Mouse (Mus musculus) lung, adult 18-20 months (tissue): ENCODE data around the gene Coro2b.
"Not testable (repeated sequence)": the region's sequence is repeated elsewhere in the genome, so short reads cannot be mapped to it uniquely, and the experiment has no call there.

Experiments
- DNase-seq, 2 experiments: peaks; one replicate each; pipeline ENCODE4 v3.0.0; 2022; ENCODE audit warnings: mixed read lengths in 2 of 2

Coro2b gene

DNA sequence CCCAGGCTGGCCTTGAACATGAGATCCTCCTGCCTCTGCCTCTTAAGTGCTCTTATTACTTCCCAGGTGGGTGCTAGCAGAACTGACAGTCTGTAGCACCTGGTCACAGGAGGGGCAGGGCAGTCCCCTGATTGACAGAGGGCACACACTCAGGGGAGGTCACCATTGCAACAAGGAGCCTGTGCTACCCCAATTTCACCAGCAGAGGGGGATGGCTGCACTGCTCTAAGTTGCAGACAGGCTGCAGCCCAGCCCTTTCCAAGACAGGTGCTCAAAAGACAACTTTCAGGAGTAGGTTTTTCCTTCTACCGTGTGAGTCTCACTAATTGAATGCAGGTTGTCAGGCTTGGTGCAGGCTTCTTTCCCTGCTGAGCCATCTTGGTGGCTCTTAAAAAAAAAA, 66.4 kb downstream of the Coro2b start:
- DNase-seq: peak; percentile 81 to 88

DNA sequence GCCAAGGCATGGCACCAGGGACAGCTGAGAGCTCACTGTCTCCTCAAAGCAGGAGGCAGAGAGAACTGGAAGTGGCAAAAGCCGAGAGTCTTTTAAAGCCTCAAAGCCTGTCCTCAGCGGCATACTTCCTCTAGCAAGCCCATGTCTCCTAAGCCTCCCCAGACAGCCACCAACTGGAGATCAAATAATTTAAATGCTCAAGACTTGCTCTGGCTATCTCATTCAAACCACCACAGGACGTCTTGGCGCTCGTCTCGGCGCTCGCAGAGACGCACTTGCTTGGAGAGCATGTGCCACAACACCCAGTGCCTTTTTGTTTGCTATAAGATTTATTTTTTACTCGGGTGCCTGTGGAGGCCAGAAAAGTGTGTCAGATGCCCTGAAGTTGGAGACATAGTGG, 67.1 kb downstream of the Coro2b start:
- DNase-seq: no peak

DNA sequence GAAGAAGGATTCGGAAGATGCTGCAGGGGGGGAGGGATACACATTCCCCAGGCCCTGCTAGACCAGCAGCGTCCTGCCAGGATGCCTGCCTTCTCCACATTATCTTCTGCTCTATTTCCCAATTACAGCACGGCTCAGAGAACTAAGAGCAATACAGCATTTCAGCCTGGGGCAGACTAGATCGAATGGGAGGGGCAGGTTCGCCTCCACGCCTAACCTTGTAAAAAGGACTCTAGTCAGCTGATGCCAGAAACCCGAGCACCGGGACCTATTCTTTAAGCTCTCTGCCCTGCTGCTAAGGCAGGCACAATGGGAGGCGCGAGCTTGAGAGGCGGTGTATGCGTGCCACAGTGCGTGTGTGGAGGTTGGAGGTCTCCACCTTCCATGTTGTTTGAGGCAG, 67.7 kb downstream of the Coro2b start:
- no peak for DNase-seq

DNA sequence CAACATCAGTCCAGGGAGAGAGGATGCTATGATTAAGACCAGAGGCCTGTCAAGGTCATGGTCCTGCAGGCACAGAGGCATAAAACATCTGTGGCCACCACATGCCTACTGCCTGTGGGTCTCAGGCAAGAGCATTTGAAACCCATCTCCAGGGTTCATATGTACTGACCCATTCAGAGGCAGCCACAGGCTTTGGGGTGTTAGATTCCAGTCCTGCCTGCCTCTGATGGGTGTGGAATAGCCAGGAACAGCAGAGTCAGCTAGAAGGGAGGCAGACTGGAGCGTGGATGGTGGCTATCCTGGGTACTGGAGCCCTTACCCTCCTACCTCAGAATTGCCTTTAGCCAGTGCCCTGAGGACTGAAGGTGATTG, 69.4 kb downstream of the Coro2b start:
- no peak for DNase-seq

DNA sequence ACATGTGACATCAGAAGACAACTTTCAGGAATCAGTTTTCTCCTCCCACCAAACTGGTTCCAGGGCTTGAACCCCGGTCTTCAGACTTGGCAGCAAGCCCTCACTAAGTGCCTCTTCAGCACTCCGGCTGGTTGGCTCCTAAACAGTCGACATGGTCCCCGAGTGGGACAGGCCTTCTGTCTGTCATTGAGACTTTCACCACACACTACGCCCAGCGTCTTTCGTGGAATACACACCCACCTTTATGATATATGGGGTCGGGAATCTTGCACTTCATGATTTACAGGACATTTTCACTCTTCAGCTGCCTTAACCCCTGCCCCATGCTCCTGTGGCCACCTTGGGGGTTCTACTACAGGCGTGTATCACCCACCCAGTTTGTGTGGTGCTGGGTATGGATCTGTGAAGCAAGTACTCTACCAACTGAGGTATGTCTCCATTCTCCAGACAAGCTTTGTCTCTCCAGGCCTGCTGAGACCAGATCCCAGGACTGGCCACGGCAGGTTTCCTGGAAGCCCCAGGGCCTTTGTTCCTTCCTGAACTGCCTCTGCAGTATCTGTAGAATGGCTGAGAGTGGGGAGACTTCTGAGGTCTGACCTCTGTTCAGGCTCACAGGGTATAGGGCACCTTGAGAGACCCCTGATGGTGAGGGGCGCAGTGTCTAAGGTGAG, 70.0 kb downstream of the Coro2b start:
- no peak for DNase-seq

DNA sequence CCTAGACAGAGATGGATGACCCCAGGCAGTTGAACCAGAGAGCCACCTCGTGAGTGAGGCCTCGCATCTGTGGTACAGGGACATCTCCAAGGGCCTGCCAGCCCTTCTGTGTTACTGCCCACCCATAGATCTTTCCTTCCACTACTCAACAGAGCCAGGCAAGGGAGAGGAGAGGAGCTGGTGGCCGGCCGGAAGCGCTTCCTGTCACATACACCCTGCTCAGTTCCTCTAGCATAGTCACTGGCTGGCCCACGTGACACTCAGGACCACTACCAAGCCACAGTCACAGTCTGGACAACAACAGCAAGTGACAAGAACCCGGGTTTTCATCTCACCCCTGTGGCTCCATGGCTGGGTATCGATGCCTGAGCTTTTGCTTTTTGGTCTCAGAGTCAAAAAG, 70.8 kb downstream of the Coro2b start:
- peak in 1 of 2 experiments; percentile 25 for DNase-seq

DNA sequence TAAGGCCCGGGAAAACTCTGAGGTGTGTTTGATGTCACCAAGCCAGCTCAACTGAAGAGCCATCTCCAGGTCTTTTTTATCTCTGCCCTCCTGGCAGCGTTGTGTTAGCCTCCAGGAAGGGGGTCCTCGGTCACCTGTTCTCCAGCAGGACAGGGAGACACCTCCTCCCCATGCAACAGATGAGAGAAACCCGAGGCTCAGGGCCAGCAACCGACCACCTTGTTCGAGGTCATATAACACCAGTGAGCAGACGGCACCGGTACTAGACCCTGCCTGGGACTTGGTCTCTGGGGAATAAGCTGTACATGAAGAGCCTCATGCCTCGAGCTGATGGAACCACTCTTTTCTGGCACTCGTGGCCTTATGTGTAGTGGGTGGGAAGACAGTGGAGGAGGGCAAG, 72.1 kb downstream of the Coro2b start:
- DNase-seq: no peak

DNA sequence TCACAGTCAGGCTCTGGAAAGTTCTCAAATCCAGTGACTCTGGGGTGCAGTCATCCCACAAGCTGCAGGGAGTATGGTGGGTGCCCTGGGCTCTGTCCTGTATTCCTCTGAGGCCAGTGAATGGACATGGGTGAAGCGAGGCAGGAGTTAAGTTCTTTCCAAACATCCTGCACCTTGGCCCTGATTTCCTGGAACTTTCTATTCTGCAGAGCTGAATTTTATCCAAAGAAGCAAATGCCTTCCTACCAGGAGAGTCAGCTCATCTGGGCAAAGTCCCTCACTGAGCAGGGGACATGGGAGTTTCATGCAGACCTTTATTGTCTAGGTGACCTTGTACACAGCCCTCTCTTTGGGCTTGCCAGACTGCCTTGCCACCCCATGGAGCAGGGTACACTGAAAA, 75.1 kb downstream of the Coro2b start:
- DNase-seq: no peak

DNA sequence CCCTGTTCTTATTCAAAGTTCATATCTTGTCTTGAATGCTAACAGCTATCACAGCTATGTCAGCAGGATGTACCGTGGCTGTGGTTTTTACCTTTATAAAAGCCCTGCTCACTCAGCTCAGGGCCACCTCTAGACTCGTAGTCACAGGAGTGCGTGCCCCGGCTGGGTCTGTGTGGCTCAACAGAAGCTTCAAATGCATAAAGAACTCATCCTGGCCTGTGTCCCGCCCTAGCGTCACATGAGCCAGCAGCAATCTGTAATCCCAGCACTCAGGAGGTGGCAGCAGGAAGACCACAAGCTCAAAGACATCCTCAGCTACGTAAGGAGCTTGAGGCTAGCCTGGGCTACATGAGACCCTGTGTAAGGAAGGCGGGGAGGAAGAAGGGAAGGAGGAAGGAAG, 75.7 kb downstream of the Coro2b start:
- no peak for DNase-seq

DNA sequence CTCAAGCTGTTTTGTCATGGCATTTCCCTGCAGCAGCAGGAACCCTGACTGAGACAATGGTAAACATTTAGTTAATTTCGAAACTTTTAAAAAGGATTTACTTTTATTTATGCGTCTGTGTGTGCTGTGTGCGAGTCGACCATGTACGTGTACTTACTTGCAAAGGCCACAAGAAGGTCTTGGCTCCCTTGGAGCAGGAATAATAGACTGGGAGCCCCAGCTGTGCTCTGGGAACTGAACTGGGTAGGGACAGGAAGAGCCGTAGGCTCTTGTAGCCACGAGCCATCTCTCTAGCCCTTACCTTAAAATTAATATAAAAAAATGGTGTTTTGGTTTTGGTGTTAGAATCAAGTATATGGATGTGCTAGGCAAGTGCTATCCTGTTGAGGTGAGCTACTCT, 76.8 kb downstream of the Coro2b start:
- no peak for DNase-seq

DNA sequence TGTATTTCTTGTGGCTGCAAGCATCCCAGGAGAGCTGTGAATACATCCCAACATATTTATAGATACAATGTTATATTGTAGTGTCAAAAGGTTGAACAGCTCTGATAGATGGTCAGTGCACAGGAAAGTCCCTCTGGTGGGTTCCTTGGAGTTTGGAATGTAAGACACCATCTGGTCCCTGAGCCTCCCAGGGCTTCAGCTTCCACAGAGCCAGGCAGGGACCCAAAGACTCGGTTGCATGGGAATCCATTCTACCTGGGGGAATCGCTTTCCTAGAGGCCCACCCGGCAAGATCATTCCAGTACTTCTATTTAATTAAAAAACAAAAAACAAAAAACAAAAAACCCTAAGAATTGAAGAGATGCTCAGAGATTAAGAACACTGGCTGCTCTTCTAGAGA, 78.4 kb downstream of the Coro2b start:
- DNase-seq: no peak

DNA sequence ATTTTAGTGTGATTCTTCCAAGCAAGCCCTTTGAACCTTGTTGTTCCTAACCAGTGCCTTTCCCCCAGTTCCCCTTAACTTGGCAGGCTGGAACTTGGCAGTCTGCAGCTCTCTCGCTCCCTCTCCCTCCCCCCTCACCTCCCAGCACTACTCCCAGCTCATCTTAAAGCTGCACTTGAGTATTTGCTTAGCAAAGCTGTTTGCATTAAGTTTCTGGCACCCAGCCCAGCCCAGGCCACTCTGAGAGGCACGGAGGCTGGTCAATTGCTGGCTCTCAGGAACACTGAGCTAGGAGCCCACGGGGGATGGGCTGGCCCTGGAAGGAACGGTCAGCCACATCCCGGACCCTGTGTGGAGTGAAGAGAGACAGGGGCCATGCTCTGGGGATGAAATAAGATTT, 80.8 kb downstream of the Coro2b start:
- peak; percentile 94 to 95 for DNase-seq

DNA sequence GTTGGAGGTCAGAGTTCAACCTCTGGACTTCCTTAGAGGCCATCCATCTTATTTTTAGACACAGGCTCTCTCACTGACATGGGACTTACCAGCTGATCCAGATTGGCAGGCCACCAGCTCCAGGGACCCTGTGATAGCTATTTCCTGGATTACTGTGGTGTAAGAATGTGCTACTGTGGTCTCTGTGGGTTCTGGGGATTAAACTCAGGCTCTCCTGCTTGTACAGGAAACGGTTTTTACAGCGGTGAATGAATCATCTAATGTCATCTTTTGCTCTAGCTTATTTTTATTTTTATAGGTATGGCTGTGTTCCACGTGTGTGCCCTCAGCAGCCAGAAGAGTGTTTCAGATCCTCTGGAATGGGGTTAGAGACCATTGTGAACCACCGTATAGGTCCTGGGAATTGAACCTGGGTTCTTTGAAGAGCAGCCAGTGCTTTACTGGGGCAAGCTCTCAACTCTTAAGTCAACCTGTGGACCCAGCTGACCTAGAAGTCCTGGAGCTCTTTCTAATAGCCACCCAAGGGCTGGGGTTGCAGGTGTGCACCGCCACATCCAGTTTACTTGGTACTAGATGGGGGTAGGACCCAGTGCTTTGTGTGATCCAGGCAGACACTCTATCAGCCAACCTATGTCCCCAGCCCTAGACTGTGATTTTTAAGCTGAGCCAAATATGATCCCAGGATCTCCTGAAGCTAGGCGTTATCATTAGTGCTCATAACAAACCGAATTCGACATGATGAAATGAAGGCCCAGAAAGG, 81.5 kb downstream of the Coro2b start:
- peak in 1 of 2 experiments; percentile 48 for DNase-seq

DNA sequence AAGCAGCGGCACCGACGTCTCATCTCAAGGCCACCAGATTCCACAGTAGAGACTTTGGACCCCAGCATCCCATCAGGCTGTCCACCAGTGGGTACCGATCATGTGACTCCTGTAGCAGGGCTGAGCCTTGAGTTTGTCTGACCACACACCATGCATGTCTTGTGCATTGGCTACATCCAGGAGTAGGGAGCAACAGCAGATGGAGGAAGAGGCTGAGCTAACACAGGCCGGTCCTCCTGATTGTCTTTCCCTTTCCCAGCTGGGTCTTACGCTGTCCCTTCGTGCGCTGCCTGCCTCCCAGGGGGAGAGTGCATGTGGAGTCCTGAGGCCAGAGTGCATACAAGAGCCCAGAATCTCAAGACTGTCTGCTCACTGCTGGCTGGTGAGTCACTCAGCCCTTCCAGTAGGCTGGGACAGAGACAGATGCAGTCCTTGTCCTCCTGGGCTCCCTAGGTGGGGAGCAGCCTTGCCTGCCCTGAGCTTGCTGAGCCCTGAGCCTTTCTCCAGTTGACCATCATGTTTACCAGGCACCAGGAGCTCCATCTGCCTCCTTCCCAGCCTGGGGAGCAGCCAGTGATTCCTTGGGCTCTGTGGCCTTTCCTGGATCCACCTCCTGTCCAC, 84.4 kb downstream of the Coro2b start:
- DNase-seq: no peak

DNA sequence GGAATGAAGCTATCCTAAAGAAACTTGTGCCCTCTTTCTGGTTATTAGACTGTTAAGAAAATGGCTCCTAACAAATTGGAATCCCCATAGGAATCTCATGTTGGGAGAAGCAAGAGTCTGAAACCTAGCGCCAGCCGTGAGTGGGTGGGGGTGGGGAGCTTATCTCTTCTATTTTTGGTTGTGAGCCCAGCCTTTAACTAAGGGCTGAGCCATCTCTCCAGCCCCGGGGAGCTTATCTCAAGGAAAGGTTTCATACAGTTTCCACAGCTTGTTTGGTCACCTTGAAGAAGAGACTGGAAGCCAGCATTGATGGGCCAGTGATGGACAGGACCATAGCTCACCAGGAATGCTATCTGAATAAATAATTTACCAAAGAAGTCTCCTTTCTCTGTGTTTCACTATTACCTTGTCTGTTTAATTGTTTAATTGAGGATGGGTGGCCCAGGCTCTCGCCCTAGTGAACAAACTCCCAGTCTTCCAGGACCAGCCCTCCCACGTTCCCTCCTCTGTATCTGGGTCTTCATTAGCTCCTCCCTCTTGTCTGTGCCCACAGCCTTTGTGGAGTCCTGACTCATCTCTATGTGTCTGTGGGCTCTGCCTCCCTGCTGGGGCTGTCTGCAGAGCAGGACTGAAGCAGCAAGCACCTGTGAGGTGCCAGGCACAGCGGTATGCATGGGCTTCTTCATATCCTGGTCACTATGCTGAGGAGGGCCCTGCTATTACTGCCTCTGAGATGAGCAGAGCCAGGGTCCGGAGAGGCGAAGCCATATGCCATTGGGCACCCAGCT, 85.1 kb downstream of the Coro2b start:
- DNase-seq: no peak

DNA sequence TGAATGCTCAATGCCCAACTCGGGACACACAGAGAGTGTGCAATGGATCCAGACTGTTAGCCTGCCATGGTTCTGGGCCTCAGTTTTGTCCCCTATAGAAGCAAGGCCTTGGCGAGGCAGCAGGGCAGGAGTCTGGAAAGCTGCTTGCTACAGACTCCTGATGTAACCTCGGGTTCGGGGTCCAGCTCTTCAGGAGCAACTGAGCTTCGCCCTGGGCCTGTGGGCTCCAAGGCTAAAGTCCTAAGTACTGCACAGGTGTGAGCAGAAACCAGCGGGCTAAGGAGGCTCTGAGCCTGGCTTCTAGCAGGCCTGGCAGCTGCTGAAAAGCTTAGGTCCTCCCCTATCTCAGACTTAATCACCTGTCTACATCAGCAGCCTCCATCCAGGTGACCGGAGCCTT, 86.0 kb downstream of the Coro2b start:
- DNase-seq: no peak

DNA sequence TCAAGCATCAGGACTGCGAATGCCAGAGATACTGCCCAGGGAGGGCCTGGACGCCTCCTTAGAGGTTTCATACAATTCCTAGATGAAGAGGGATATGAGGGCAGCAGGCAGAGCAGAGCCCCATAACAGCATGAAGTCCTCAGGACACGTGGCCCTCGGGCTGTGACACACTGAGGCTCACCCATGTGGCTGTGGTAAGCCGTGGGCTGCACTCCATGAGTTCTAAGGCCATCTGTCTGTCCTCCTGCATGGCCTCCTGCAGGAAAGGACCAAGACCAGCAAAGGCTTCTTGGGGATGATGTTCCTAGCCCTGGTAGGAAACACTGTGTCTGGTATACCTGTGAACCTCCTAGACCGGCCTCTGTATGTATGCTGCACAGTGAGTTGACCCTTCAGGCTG, 86.5 kb downstream of the Coro2b start:
- no peak for DNase-seq

DNA sequence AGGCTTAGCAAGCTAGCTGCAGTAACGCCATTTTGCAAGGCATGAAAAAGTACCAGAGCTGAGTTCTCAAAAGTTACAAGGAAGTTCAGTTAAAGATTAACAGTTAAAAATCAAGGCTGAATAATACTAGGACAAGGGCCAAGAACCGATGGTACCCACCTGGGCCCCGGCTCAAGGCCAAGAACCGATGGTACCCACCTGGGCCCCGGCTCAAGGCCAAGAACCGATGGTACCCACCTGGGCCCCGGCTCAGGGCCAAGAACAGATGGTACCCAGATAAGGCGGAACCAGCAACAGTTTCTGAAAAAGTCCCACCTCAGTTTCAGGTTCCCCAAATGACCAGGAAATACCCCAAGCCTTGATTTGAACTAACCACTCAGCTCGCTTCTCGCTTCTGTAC, 89.5 kb downstream of the Coro2b start:
- not testable (repeated sequence) for DNase-seq

DNA sequence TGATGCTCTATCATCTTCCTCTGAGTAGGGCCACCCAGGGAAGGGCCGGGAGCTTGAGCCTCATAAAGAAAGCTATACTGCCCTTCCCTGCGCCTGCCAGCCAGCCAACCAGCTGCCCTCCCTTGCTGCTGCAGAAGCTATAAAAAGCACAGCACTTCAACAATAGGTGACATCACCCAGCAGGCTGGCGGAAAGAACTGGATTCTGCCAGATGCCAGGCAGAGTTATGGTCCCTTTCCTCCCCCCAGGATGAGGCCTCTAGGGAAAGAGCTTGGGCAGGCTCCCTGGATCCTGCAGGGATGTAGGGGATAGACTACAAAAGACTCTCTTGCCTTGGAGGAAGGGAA, 98.1 kb downstream of the Coro2b start:
- DNase-seq: peak; percentile 73 to 83

DNA sequence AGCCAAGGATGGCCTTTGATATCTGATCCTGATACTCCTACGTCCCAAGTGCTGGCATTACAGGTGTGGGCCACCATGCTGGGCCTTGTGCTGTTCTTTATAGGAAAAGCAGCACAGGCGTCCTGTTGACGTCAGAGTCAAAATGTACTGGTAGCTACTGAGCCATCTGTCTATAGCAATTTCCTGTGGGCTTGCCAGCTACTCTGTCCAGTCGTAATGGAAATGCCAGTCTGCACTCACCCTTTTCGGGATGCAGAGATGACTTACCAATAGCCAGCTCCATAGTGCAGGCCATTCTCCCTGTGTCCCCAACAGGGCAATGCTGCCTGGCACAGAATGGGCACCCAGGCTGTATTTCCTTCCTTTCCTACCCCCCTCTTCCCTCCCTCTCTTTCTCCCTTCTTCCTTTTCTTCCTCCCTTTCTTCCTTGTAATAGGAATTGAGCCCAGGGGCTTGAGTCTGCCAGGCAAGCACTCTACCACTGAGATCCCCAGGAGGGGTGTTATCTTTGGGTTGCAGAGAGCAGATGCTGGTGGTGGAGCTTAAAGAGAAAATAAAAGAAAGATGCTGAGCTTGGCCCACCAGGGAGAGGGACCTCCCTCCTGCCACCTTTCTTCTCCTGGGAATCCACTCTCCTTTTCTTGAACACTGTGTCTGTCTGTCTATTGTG, 98.6 kb downstream of the Coro2b start:
- DNase-seq: no peak

DNA sequence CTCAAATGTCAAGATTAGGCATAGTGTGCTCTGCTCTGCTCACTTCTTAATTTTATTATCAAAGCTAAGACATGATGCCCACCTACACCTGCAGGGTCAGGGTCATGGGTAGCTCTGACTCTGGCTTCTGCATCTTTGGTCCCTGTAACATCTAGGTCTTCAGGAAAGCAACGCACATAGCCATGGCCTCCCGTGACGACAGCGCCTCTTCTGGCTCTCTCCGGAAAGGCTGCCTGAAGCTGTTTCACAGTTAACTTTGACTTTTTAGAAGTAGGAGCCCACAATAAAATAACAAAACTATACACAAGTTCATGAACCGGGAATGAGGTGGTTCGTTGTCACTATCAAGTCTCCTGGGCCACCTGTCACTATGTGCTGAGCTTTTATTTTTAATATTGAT, 99.4 kb downstream of the Coro2b start:
- no peak for DNase-seq

DNA sequence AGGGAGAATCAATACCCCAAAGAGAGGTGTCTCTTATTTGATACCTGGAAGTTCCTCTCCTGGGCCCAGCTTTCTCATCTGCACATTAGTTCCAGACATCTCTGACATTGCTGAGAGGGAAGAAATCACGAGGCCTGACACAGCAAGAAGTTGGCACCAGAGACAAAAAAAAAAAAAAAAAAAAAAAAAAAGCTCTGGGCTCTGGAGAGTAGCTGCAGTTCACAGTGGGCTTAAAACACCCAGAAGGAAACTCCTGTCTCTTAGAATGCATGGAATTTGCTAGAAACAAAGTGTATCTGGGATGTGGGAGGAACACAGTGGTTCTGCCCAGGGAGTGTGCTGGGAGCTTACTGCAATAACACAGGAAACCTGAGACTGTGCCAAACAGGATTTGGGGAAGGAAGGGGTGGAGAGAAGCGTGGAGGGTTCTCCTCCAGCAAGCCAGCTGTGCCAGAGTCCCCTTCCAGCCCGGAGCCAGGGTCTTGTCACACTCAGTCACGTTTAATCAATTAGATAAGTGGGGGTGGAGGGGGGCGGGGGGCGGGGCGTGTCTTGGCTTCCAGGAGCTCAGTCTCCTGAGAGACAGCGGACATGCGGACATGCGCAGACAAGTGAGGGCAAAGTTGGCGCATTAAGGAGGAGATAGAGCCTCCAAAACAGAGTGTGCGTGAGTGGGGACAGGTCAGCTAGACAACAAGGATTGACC, 101.1 kb downstream of the Coro2b start:
- DNase-seq: peak; percentile 90 to 94
